Mouse (Mus musculus) neural tube, embryonic 13.5 days (tissue): Measurements from ENCODE around the gene Ppif. TPM values are rescaled to one million over a fixed set of nuclear protein-coding genes. Genes with fewer than 3 reads are reported as not detected.

Experiments
- ATAC-seq: fragments of 200-750 bp; cut with Nextera tagmentation; 2 replicates; pipeline ENCODE4 v1.8.0; 2017; ENCODE audit warnings: low read depth, mild to moderate bottlenecking, moderate TSS enrichment, moderate library complexity
- H3K27ac ChIP-seq: fragments of 300-500 bp; sonication (generic); replicated peaks from 2 replicates; pipeline ENCODE4 v1.5.1; 2015; ENCODE audit warnings: moderate library complexity, mild to moderate bottlenecking, inconsistent platforms
- H3K27me3 ChIP-seq: fragments of 300-500 bp; sonication (generic); 2 replicates; pipeline ENCODE4 v1.6.1; 2015; ENCODE audit warnings: mild to moderate bottlenecking, inconsistent platforms
- H3K36me3 ChIP-seq: fragments of 300-500 bp; sonication (generic); 2 replicates; pipeline ENCODE4 v1.6.1; 2015; ENCODE audit warnings: mild to moderate bottlenecking, inconsistent platforms
- H3K4me1 ChIP-seq: fragments of 300-500 bp; sonication (generic); replicated peaks from 2 replicates; pipeline ENCODE4 v1.6.1; 2015; ENCODE audit warnings: inconsistent platforms
- H3K4me2 ChIP-seq: fragments of 300-500 bp; sonication (generic); 2 replicates; pipeline ENCODE4 v1.6.1; 2015; ENCODE audit warnings: inconsistent platforms, mild to moderate bottlenecking, moderate library complexity
- H3K4me3 ChIP-seq: fragments of 300-500 bp; sonication (generic); 2 replicates; pipeline ENCODE4 v1.5.1; 2015; ENCODE audit warnings: mild to moderate bottlenecking, inconsistent platforms
- H3K9ac ChIP-seq: fragments of 300-500 bp; sonication (generic); 2 replicates; pipeline ENCODE4 v1.6.1; 2015; ENCODE audit warnings: moderate library complexity, mild to moderate bottlenecking, inconsistent platforms
- H3K9me3 ChIP-seq: fragments of 300-500 bp; sonication (generic); 2 replicates; pipeline ENCODE4 v1.6.1; 2016; ENCODE audit warnings: inconsistent platforms
- WGBS: fragments of 180-500 bp; shearing (Covaris S2); methylation state at CpG from one replicate; pipeline ENCODE4 v1.1.7; 2015; 5-methylcytosine and 5-hydroxymethylcytosine counted together
- polyA plus RNA-seq: library from polyadenylated mRNA; unstranded; fragments of >200 nt; fragmentation: Nextera tagmentation; extraction: Ambion mirVana; gene quantifications from 2 replicates; pipeline ENCODE4 v1.2.1, GENCODE M21; 2015

The Ppif gene
- polyA plus RNA-seq, 1 experiment from 2014 or later, result 27.6 TPM

DNA sequence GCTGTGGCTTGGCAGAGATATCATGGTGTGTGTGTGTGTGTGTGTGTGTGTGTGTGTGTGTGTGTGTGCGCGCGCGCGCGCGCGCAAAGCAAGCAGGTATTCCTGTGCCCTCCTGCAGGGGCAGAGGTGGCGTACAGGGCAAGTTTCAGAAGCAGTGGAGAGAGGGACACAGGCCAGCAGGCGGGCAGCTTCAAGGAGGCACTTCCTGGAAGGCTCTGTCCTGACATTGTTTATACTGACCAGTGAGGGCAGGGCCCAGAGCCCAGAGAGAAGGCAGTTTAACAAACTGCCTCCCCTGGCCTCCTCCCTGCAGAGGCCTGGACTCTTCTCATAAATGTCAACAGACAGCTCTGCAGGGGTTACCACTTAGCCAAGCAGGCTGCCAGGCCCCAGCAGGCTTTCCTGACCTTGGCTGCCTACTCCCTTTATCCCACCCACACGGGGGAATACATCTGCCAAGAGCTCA lies 31.1 kb downstream of the Ppif start:
- no peak overlapping the region for H3K4me2 ChIP-seq
- H3K4me1 ChIP-seq, result peaks cover 22% of the 10 kb centered on the region
- H3K36me3 ChIP-seq, result no peaks in the 10 kb centered on the region
- no peaks in the 10 kb centered on the region for H3K9me3 ChIP-seq
- 73% methylated on average over 11 of the region's 11 CpGs for WGBS
- peak overlapping the region; percentile 52 for H3K27ac ChIP-seq
- ATAC-seq, result 0 out of 2 replicates have a peak, but pooled peaks have one; percentile 23
- no peak overlapping the region for H3K9ac ChIP-seq
- H3K27me3 ChIP-seq, result no peaks in the 10 kb centered on the region
- H3K4me3 ChIP-seq, result no peak overlapping the region

DNA sequence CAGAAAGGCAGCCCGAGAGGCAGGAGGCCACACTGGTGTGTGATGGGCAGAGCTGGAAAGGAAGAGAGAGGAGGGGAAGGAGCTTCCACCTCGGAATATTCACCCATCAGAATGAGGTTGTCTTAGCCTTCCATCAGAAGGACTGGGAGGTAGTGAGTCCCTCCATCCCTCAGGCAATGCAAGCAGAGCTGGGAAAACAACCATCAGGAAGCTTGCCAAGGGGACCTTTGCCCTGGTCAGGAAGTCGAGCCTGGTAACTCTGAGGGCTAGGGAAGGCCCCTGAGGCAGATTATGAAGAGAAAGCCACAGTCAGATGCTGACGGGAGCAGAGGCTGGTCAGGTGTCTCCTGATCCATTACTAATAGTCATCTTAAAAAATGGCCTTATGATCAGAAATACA lies 31.7 kb downstream of the Ppif start:
- peaks cover 22% of the 10 kb centered on the region for H3K4me1 ChIP-seq
- ATAC-seq, result peak; percentile 27; the same call in 1 of the 2 replicates
- no peaks in the 10 kb centered on the region for H3K36me3 ChIP-seq
- H3K27ac ChIP-seq, result peak overlapping the region; percentile 35; the same call in 1 of the 2 replicates
- no peak overlapping the region for H3K4me2 ChIP-seq
- H3K27me3 ChIP-seq, result no peaks in the 10 kb centered on the region
- WGBS, result 41% methylated on average over 4 of the region's 4 CpGs
- no peak overlapping the region for H3K4me3 ChIP-seq
- H3K9ac ChIP-seq, result no peak overlapping the region
- no peaks in the 10 kb centered on the region for H3K9me3 ChIP-seq

DNA sequence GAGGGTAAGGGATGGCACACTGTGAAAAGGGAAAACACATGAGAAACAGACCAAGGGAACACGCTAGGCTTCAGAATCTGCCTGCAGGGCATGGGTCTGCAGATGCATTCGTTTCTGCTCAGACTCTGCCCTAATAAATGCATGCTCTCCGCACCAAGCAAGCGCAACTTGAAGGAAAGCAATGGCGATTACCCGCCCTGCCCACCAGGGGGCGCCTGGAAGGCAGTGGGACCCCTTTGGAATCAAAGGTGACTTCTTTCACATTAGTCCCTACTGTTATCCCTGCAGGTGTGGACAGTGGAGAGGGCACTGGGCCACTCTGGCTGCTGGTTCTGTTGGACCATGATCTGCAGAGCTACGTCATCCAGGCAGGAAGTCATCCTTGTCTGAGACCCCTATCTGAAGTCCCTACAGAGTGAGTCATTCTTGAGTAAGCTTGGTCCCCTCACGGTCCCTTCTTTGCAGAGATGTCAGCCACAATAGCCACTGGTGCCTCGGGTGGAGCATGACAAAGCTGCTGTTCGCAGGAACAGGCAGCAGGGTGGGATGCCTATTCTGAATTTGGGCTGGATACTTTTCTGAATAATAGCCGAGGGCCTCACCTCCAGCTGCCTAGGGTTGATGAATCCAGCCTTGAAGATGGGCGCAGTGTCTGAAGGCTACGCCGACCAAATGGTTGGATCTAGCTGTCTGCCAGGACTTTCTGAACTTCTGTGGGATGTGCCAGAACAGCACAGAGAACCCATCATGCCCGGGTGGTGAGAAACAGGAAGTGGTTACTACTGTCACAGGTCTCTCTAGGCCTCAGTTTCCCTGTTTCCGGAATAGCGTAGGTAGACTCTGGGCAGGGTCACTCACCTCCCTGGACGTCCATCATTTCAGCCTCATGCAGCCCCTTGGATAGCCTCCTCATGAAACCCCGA lies 32.5 kb downstream of the Ppif start:
- Histone ChIP-seq H3K4me3 (no peak overlapping the region), H3K36me3 (no peaks in the 10 kb centered on the region), H3K9me3 (no peaks in the 10 kb centered on the region), H3K4me1 (peaks cover 22% of the 10 kb centered on the region), H3K9ac (no peak overlapping the region), H3K27me3 (no peaks in the 10 kb centered on the region), H3K27ac (no peak overlapping the region; the same call in 1 of the 2 replicates), H3K4me2 (no peak overlapping the region)
- WGBS, result 56% methylated on average over 20 of the region's 20 CpGs
- ATAC-seq, result no peak

DNA sequence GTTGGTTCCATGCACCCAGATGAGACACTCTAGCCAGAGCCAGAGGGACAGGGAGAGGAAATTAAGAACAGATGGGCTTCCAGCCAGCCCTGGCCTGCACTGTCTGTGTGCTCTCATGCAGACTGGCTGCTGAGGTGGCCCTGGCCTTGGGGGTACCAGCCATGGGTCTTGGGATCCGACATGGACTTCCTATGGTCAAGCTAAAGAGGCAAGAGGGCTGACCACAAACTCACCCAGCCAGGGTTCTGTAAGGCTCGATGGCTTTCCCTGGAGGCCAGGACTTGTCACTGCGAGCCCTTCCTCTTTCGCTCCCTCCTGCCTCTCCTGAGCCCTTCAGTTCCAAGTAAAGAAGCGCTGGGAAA lies 33.2 kb downstream of the Ppif start:
- ATAC-seq, result no peak
- WGBS, result 72% methylated on average over 5 of the region's 5 CpGs
- no peak overlapping the region for H3K4me3 ChIP-seq
- no peak overlapping the region for H3K4me2 ChIP-seq
- no peak overlapping the region for H3K9ac ChIP-seq
- H3K4me1 ChIP-seq, result peaks cover 22% of the 10 kb centered on the region
- no peaks in the 10 kb centered on the region for H3K9me3 ChIP-seq
- H3K36me3 ChIP-seq, result no peaks in the 10 kb centered on the region
- H3K27ac ChIP-seq, result no peak overlapping the region
- H3K27me3 ChIP-seq, result no peaks in the 10 kb centered on the region

DNA sequence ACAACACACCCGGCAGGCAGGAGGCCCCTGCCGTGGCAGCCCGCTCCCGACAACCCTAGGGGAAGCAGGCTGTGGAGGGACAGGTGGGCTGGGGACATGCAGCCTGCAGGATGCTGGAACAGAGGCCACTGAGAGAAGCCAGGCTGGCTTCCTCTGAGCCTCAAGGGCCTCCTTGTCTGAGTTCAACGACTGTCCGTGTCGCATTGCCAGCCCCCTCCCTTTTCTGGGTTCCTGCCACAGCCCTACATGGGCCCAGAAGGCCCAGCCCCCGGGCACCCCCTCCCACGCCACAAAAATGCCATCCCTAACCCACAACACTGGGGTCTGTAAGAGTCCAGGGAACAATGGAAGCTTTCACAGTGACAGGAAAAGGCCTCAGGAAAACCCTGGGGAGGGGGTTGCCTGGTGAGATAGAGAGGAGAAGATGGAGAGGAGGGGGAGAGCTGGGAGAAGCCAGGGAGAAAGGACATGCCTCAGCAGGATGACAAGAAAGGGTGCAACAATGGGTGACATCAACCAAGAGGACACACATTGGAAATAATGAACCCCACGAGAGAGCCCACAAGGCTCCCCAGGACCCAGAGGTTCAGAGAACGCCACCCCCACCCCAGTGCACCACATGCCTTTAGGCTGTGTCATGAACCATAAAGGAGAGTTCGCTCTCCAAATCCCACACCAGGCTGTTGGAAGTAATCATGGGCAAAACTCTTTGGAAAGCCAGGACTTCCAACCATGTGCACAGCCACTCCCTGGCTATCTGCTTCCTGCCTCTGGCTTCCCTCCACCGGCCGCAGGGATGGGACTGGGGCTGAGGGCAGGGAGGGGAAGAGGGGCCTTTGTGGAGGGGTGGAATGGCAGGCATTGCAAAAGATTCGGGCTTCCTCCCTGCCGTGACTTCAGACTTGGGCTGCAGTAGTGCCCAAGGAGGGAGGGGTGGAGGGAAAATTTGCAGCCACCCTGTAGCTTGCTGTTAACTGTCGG lies 41.1 kb downstream of the Ppif start:
- H3K4me2 ChIP-seq, result no peak overlapping the region
- H3K4me3 ChIP-seq, result no peak overlapping the region
- no peaks in the 10 kb centered on the region for H3K36me3 ChIP-seq
- H3K27ac ChIP-seq, result peak overlapping the region; percentile 84
- peak overlapping the region; percentile 43; the same call in 1 of the 2 replicates for H3K9ac ChIP-seq
- no peaks in the 10 kb centered on the region for H3K9me3 ChIP-seq
- peak; percentile 88 for ATAC-seq
- no peaks in the 10 kb centered on the region for H3K27me3 ChIP-seq
- 24% methylated on average over 17 of the region's 17 CpGs for WGBS
- peaks cover 57% of the 10 kb centered on the region for H3K4me1 ChIP-seq

DNA sequence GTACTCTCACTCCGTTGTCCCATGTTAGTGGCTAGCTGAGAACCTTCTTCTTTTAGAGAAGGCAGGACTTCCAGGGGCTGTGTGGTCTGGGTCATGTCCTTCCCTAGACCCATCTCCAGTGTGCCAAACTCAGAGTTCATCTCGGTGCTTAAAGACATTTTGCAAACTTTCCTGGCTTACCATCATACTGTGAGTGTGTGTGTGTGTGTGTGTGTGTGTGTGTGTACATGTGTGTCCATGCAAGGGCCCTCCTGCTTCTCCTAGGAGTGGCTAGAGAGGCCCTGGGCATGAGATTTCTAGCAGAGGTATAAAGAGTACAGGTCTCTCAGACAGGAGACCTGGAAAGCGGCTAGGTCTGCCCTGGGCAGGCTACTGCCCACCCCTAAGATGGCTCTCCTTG lies 42.2 kb downstream of the Ppif start:
- Histone ChIP-seq H3K4me3 (no peak overlapping the region), H3K9me3 (no peaks in the 10 kb centered on the region), H3K36me3 (no peaks in the 10 kb centered on the region), H3K4me2 (no peak overlapping the region), H3K4me1 (peaks cover 64% of the 10 kb centered on the region), H3K27me3 (no peaks in the 10 kb centered on the region), H3K9ac (no peak overlapping the region), H3K27ac (peak overlapping the region; percentile 84)
- no peak for ATAC-seq
- 83% methylated on average over 3 of the region's 3 CpGs for WGBS

DNA sequence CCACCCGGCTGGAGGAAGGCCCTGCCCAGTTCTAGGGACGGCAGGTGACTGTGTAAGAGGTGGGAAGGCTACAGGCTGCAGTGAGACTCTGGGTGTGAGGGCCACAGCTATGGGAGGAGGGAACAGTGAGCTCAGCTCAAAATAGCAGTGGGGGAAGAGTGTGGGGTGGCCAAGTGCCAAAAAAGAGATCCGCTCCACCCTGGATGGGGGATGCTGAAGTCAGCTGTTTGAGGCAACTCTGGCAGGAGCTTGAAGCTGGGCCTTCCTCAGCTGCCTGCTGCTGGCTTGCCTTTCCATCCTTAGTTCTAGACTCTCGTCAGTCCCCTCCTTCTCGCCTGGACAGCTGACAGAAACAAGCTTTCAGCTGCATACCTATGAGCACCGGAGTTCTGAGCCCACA lies 42.6 kb downstream of the Ppif start:
- Histone ChIP-seq H3K9me3 (no peaks in the 10 kb centered on the region), H3K4me3 (no peak overlapping the region), H3K27ac (peak overlapping the region; percentile 84), H3K4me1 (peaks cover 64% of the 10 kb centered on the region), H3K36me3 (no peaks in the 10 kb centered on the region), H3K9ac (no peak overlapping the region), H3K27me3 (no peaks in the 10 kb centered on the region), H3K4me2 (no peak overlapping the region)
- 65% methylated on average over 6 of the region's 6 CpGs for WGBS
- ATAC-seq, result 0 out of 2 replicates have a peak, but pooled peaks have one; percentile 20

DNA sequence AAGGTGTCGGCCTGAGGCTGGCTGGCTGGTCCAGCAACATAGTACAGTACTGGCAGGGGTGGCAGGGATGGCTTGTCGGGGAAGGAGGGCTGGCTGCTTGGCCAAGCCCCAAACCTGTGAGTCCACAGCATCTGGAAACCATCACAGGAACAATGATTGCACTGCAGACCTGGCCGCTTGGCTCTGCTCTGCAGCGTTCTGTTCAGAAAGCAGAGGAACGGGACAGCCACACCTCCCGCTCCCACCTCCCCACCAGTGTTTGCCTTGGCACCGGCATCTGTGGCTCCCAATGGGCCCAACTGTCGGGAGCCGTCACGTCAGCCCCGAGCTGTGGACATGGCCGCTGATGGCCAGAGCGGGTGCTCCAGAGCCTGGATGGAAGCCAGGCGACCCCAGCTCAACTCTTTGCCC lies 44.6 kb downstream of the Ppif start:
- no peaks in the 10 kb centered on the region for H3K27me3 ChIP-seq
- WGBS, result 64% methylated on average over 14 of the region's 14 CpGs
- H3K27ac ChIP-seq, result peak overlapping the region; percentile 23; the same call in 1 of the 2 replicates
- no peak overlapping the region for H3K9ac ChIP-seq
- no peaks in the 10 kb centered on the region for H3K36me3 ChIP-seq
- H3K4me1 ChIP-seq, result peaks cover 64% of the 10 kb centered on the region
- ATAC-seq, result no peak
- H3K4me3 ChIP-seq, result no peak overlapping the region
- H3K9me3 ChIP-seq, result no peaks in the 10 kb centered on the region
- H3K4me2 ChIP-seq, result no peak overlapping the region

DNA sequence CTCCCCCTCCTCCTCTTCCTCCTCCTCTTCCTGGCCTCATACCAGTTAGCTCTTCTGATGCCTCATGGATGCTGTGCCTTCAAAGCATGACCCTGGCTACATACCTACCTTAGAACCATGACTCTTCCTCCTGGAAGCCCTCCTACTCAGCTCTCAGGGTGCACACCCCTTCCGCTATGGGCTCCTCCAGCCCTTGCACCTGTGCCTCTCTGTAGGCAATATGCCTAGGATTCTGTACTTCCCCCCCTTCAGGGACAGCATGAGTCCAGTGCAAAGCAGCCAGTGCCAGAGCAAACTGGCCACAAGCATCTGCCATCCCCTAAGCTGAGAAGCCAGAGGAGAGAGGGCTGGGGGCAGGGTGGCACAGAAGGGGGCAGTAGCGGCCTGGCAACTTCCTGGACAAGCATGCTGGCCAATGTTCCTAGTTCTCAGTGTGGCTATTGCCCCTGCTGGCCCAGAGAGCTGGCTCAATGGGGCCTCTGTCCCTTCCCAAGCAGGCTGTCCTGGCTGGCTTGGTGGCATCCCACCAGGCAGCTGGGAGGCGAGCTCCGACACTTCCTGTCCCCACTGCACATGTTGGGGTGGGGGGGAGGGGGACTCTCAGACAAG lies 46.1 kb downstream of the Ppif start:
- 66% methylated on average over 4 of the region's 4 CpGs for WGBS
- Histone ChIP-seq H3K4me1 (peaks cover 53% of the 10 kb centered on the region), H3K4me2 (no peak overlapping the region), H3K36me3 (no peaks in the 10 kb centered on the region), H3K9ac (no peak overlapping the region), H3K27ac (0 out of 2 replicates have a peak overlapping the region, but pooled peaks have one; percentile 18), H3K4me3 (no peak overlapping the region), H3K27me3 (no peaks in the 10 kb centered on the region), H3K9me3 (no peaks in the 10 kb centered on the region)
- no peak for ATAC-seq

DNA sequence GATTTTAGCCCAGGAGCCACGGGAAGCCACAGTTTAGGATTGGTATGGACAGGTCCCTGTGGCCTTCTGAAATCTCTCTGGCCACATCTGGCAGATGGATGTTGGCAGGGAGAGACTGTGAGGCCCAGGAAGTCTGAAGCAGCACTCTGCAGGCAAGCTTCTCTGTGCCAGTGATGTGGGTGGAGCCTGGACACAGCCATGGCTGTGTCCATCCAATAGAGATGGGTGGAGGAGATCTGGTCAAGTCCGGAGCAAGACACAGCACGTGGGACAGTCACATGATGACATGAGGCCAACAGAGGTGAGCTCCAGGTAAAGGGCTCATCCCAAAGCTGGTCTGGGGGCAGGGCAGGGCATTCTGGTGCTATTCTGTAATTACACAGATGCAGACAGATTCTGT lies 47.3 kb downstream of the Ppif start:
- no peaks in the 10 kb centered on the region for H3K36me3 ChIP-seq
- no peaks in the 10 kb centered on the region for H3K27me3 ChIP-seq
- no peak overlapping the region for H3K4me3 ChIP-seq
- peaks cover 41% of the 10 kb centered on the region for H3K4me1 ChIP-seq
- no peak for ATAC-seq
- H3K27ac ChIP-seq, result no peak overlapping the region
- H3K4me2 ChIP-seq, result no peak overlapping the region
- no peak overlapping the region for H3K9ac ChIP-seq
- WGBS, result 78% methylated on average over 3 of the region's 3 CpGs
- H3K9me3 ChIP-seq, result no peaks in the 10 kb centered on the region

DNA sequence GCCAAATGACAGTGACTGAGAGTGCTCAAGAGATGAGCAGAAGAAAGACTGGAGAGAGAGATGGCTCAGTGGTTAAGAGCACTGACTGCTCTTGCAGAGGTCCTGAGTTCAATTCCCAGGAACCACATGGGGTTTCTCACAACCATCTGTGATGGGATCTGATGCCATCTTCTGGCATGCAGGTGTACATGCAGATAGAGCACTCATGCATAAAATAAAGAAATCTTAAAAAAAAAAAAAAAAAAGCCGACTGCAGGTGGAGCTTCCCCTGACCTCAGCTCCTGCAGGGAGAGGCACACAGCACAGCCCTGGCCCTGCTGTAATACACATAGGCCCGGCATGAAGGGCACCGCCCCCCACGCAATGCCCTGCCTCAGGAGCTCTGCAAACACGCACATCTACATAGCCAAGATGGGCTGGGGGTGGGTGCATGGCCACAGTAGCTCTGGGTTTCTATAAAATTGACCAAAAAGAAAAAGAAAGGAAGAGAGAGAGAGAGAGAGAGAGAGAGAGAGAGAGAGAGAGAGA lies 48.0 kb downstream of the Ppif start:
- H3K4me3 ChIP-seq, result no peak overlapping the region
- no peak overlapping the region for H3K27ac ChIP-seq
- no peak overlapping the region for H3K4me2 ChIP-seq
- H3K36me3 ChIP-seq, result 0 out of 2 replicates have a peak, but pooled peaks cover 5% of the 10 kb centered on the region
- WGBS, result 71% methylated on average over 5 of the region's 5 CpGs
- H3K4me1 ChIP-seq, result peaks cover 35% of the 10 kb centered on the region
- H3K9me3 ChIP-seq, result no peaks in the 10 kb centered on the region
- no peak overlapping the region; the same call in 1 of the 2 replicates for H3K9ac ChIP-seq
- H3K27me3 ChIP-seq, result no peaks in the 10 kb centered on the region
- no peak for ATAC-seq
